Mouse (Mus musculus) small intestine, adult 2 months (tissue): ENCODE results near the gene Gpatch2l.

Experiments used
- CTCF ChIP-seq: fragments of 200-500 bp; IDR thresholded peaks from 2 replicates; pipeline ENCODE4 v1.5.1; 2012; ENCODE audit warnings: low read depth, mild to moderate bottlenecking, control low read depth, inconsistent platforms, low read length, moderate library complexity, mixed read lengths; ENCODE audit not compliant: insufficient replicate concordance, insufficient read length; ENCODE audit errors: extremely low read depth
- POLR2A ChIP-seq: fragments of 200-500 bp; IDR thresholded peaks from 2 replicates; pipeline ENCODE4 v1.6.1; 2012; ENCODE audit warnings: low read depth, mild to moderate bottlenecking, control low read depth, inconsistent platforms, low read length, moderate library complexity

DNA sequence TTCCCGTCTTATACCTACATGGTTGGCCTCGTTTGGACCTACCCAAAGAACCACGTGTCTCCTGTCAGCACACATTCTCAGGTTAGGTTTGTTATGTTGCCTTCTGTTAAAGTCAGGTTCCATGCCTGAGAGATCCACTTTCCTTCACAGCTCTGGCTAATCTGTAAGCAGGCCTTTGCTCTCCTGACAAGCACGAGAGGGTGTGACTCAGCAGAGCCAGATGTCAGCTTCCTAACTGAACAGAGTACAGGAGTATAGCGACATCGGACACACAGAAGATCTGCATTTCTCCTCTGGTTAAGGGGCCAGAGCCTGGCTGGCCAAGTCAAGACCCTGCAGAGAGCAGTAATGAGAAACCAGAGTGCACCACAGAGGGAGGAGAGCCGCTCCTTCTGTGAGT is 63.4 kb downstream of the Gpatch2l start:
- TF ChIP-seq CTCF (no peak), POLR2A (no peak)
